ENCODE assay signal across 8 mouse cellular contexts in the genomic region with DNA sequence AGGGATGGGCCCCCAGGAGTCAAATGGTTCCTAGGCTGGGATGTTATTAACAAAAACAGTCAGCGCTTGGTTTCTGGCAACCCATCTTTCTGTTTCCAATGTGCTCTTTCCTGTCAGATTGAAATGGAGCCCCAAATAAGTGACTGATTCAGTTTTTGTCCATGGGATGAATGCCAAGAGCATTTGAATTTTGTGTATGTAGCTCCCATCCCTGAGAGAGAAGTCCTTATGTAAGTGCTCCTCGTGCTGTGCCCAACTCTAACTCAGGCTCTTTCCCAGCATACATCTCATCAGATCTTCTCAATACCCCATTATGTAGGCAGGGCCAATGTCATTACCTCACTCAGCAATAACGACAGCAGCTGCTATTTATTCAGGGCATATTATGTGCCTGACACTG. TPM values are rescaled to one million over a fixed set of nuclear protein-coding genes. Genes with fewer than 3 reads are reported as not detected.
DNase-seq lines count a peak whose midpoint lies in the region; ATAC-seq and TF ChIP-seq lines count a peak whose summit lies in the region.

No protein-coding gene starts in this region.

- WGBS in heart, embryonic 11.5 days (ENCODE audit: insufficient replicate concordance): 72% methylated on average over 3 of the region's 3 CpGs
- WGBS in forebrain, embryonic 13.5 days: 30% methylated on average over 3 of the region's 3 CpGs
- 63% methylated on average over 3 of the region's 3 CpGs for WGBS in liver, embryonic 14.5 days (ENCODE audit: insufficient replicate concordance)

- no peak overlapping the region for H3K27ac ChIP-seq in heart, embryonic 11.5 days (ENCODE audit: low read depth, low read length)
- 0 out of 2 replicates have a peak overlapping the region, but pooled peaks have one; percentile 16 for H3K27ac ChIP-seq in forebrain, embryonic 13.5 days
- no peak overlapping the region for H3K27ac ChIP-seq in liver, embryonic 14.5 days

- H3K36me3 ChIP-seq in heart, embryonic 11.5 days (ENCODE audit: control insufficient read depth, insufficient read depth, low read length): peaks cover 4% of the 10 kb centered on the region
- H3K36me3 ChIP-seq in E14TG2a.4 (ENCODE audit: insufficient read depth, low read length): peaks cover 62% of the 10 kb centered on the region
- H3K36me3 ChIP-seq in forebrain, embryonic 13.5 days (ENCODE audit: poor library complexity, severe bottlenecking): peaks cover 11% of the 10 kb centered on the region
- no peaks in the 10 kb centered on the region; the same call in 1 of the 2 replicates for H3K36me3 ChIP-seq in liver, embryonic 14.5 days (replicated peaks; ENCODE audit: control insufficient read depth, insufficient read depth, low read depth)

- peak overlapping the region; percentile 99 for H3K4me2 ChIP-seq in heart, embryonic 11.5 days
- H3K4me2 ChIP-seq in forebrain, embryonic 13.5 days: peak overlapping the region; percentile 96
- peak overlapping the region; percentile 99 for H3K4me2 ChIP-seq in liver, embryonic 14.5 days (ENCODE audit: low read depth)

- H3K4me1 ChIP-seq in heart, embryonic 11.5 days (ENCODE audit: control insufficient read depth, insufficient read depth, low read length): peaks cover 55% of the 10 kb centered on the region
- peaks cover 49% of the 10 kb centered on the region for H3K4me1 ChIP-seq in E14TG2a.4 (replicated peaks; ENCODE audit: low read depth, low read length)
- peaks cover 63% of the 10 kb centered on the region for H3K4me1 ChIP-seq in forebrain, embryonic 13.5 days
- peaks cover 32 to 47% of the 10 kb centered on the region in 2 experiments for H3K4me1 ChIP-seq in liver, embryonic 14.5 days (replicated peaks; ENCODE audit: control insufficient read depth in 2 of 2, insufficient read depth in 2 of 2, low read length in 1 of 2)

- ATAC-seq in heart, embryonic 11.5 days (replicated peaks; ENCODE audit: insufficient number of reproducible peaks, low FRiP score, low TSS enrichment): no peak
- ATAC-seq in forebrain, embryonic 13.5 days: no peak
- no peak for ATAC-seq in liver, embryonic 14.5 days (ENCODE audit: insufficient read depth)

- no peaks in the 10 kb centered on the region for H3K9me3 ChIP-seq in heart, embryonic 11.5 days (replicated peaks; ENCODE audit: control insufficient read depth, low read length)
- no peaks in the 10 kb centered on the region for H3K9me3 ChIP-seq in E14TG2a.4 (ENCODE audit: low read length)
- H3K9me3 ChIP-seq in forebrain, embryonic 13.5 days (replicated peaks): no peaks in the 10 kb centered on the region
- no peaks in the 10 kb centered on the region for H3K9me3 ChIP-seq in liver, embryonic 14.5 days (ENCODE audit: control insufficient read depth, low read length)

- no peak for TF ChIP-seq CTCF in E14TG2a.4 (conservative IDR thresholded peaks at IDR 0.05; ENCODE audit: low read length)
- TF ChIP-seq CTCF in liver, embryonic 14.5 days (IDR thresholded peaks at IDR 0.05; ENCODE audit: low read depth): no peak

- peak overlapping the region; percentile 95 for H3K4me3 ChIP-seq in heart, embryonic 11.5 days (ENCODE audit: low read depth, low read length)
- H3K4me3 ChIP-seq in E14TG2a.4 (replicated peaks; ENCODE audit: low read length): peak overlapping the region; percentile 97
- H3K4me3 ChIP-seq in forebrain, embryonic 13.5 days: peak overlapping the region; percentile 91
- H3K4me3 ChIP-seq in liver, embryonic 14.5 days (ENCODE audit: insufficient read depth in 1 of 2, low read depth in 2 of 2, low read length in 2 of 2): peak overlapping the region; percentile 97 to 100

- H3K27me3 ChIP-seq in heart, embryonic 11.5 days (ENCODE audit: control insufficient read depth, insufficient read depth, low read length): no peaks in the 10 kb centered on the region
- peaks cover 4% of the 10 kb centered on the region; the same call in 1 of the 2 replicates for H3K27me3 ChIP-seq in E14TG2a.4 (ENCODE audit: insufficient read depth, low read length)
- peaks cover 6% of the 10 kb centered on the region for H3K27me3 ChIP-seq in forebrain, embryonic 13.5 days
- H3K27me3 ChIP-seq in liver, embryonic 14.5 days (ENCODE audit: control insufficient read depth, insufficient read depth, low read length): no peaks in the 10 kb centered on the region

- peak overlapping the region; percentile 100 for H3K9ac ChIP-seq in heart, embryonic 11.5 days (ENCODE audit: low read depth, low read length)
- peak overlapping the region; percentile 99 for H3K9ac ChIP-seq in forebrain, embryonic 13.5 days
- peak overlapping the region; percentile 97 for H3K9ac ChIP-seq in liver, embryonic 14.5 days (replicated peaks)

- no peak for TF ChIP-seq EP300 in liver, embryonic 14.5 days (IDR thresholded peaks at IDR 0.05; ENCODE audit: low read depth)

- DNase-seq in heart, adult 8-10 months (ENCODE audit: low spot score): no peak
- no peak for DNase-seq in liver, embryonic 14.5 days (ENCODE audit: low read depth in 3 of 3, low spot score in 3 of 3)
- DNase-seq in spleen, adult 12 weeks (ENCODE audit: low spot score): no peak
- DNase-seq in thymus, adult 18-20 months: no peak
- no peak for DNase-seq in testis, postnatal 10 days (ENCODE audit: low spot score)

RNA-seq across cellular contexts. Expression of a gene that starts 1.2 kb away (rescaled TPM):
- polyA plus RNA-seq in heart, embryonic 11.5 days (2014; fragmentation: Nextera tagmentation; extraction: Ambion mirVana): 25.6 and 27.7 TPM in 2 replicates
- 10 to 100 TPM; 47.3 to 56.4 (median 53.0) TPM for total RNA-seq in heart, adult 8-10 months (2022)
- polyA plus RNA-seq in forebrain, embryonic 13.5 days (2015; fragmentation: Nextera tagmentation; extraction: Ambion mirVana): 24.0 and 28.0 TPM in 2 replicates
- polyA plus RNA-seq in liver, embryonic 14.5 days (2012; rRNA removed): 5.6 and 6.6 TPM in 2 replicates
- polyA plus RNA-seq in liver, embryonic 14.5 days (2014; fragmentation: Nextera tagmentation; extraction: Ambion mirVana): 7.2 and 8.9 TPM in 2 replicates

RNA-seq across cellular contexts. Expression of a gene that starts 2.0 kb away (rescaled TPM):
- polyA plus RNA-seq in heart, embryonic 11.5 days (2014; fragmentation: Nextera tagmentation; extraction: Ambion mirVana): 81.4 and 86.8 TPM in 2 replicates
- 10 to 100 TPM; 47.9 to 61.2 (median 49.1) TPM for total RNA-seq in heart, adult 8-10 months (2022)
- polyA plus RNA-seq in forebrain, embryonic 13.5 days (2015; fragmentation: Nextera tagmentation; extraction: Ambion mirVana): 147 and 164 TPM in 2 replicates
- 41.3 and 43.0 TPM in 2 replicates for polyA plus RNA-seq in liver, embryonic 14.5 days (2012; rRNA removed)
- polyA plus RNA-seq in liver, embryonic 14.5 days (2014; fragmentation: Nextera tagmentation; extraction: Ambion mirVana): 27.2 and 32.2 TPM in 2 replicates

RNA-seq across cellular contexts. Expression of a gene that starts 25.0 kb away (rescaled TPM):
- polyA plus RNA-seq in heart, embryonic 11.5 days (2014; fragmentation: Nextera tagmentation; extraction: Ambion mirVana): 10.8 and 11.6 TPM in 2 replicates
- total RNA-seq in heart, adult 8-10 months (2022): 10 to 100 TPM; 13.1 to 16.7 (median 14.8) TPM
- polyA plus RNA-seq in forebrain, embryonic 13.5 days (2015; fragmentation: Nextera tagmentation; extraction: Ambion mirVana): 7.7 and 8.3 TPM in 2 replicates
- polyA plus RNA-seq in liver, embryonic 14.5 days (2012; rRNA removed): 2.5 and 3.2 TPM in 2 replicates
- 1.8 and 2.2 TPM in 2 replicates for polyA plus RNA-seq in liver, embryonic 14.5 days (2014; fragmentation: Nextera tagmentation; extraction: Ambion mirVana)

RNA-seq across cellular contexts. Expression of a gene that starts 36.6 kb away (rescaled TPM):
- 26.9 and 30.1 TPM in 2 replicates for polyA plus RNA-seq in heart, embryonic 11.5 days (2014; fragmentation: Nextera tagmentation; extraction: Ambion mirVana)
- 10 to 100 TPM; 14.5 to 21.7 (median 17.7) TPM for total RNA-seq in heart, adult 8-10 months (2022)
- polyA plus RNA-seq in forebrain, embryonic 13.5 days (2015; fragmentation: Nextera tagmentation; extraction: Ambion mirVana): 16.0 and 17.1 TPM in 2 replicates
- polyA plus RNA-seq in liver, embryonic 14.5 days (2012; rRNA removed): 157 and 160 TPM in 2 replicates
- 61.7 and 67.3 TPM in 2 replicates for polyA plus RNA-seq in liver, embryonic 14.5 days (2014; fragmentation: Nextera tagmentation; extraction: Ambion mirVana)

RNA-seq across cellular contexts. Expression of a gene that starts 57.4 kb away (rescaled TPM):
- 9.5 and 10.6 TPM in 2 replicates for polyA plus RNA-seq in heart, embryonic 11.5 days (2014; fragmentation: Nextera tagmentation; extraction: Ambion mirVana)
- 1 to 10 TPM; 8.0 to 9.5 (median 8.6) TPM for total RNA-seq in heart, adult 8-10 months (2022)
- polyA plus RNA-seq in forebrain, embryonic 13.5 days (2015; fragmentation: Nextera tagmentation; extraction: Ambion mirVana): 2.0 and 2.3 TPM in 2 replicates
- polyA plus RNA-seq in liver, embryonic 14.5 days (2012; rRNA removed): 0.68 and 0.92 TPM in 2 replicates
- 0.09 and 0.14 TPM in 2 replicates for polyA plus RNA-seq in liver, embryonic 14.5 days (2014; fragmentation: Nextera tagmentation; extraction: Ambion mirVana)
